Mouse (Mus musculus): ENCODE results near the gene Tbl2.
A peak's percentile ranks its signal among the peaks of the same experiment; 100 is the strongest.

Gene Tbl2

GRCm38 (mm10) chr5:135187349-135188213 is 38.1 kb downstream of the Tbl2 start:
- DNase-seq, result peak; percentile 18 to 77

- DNase-seq, result no peak
Observed at GRCm38 (mm10) chr5:135188214-135188554, 38.7 kb downstream of the Tbl2 start.

GRCm38 (mm10) chr5:135189281-135190022 is 40.0 kb downstream of the Tbl2 start:
- DNase-seq, result no peak

GRCm38 (mm10) chr5:135191620-135192019 is 42.2 kb downstream of the Tbl2 start:
- DNase-seq, result peak in 1 of 2 experiments; percentile 63

GRCm38 (mm10) chr5:135192431-135192830 is 43.0 kb downstream of the Tbl2 start:
- DNase-seq, result no peak

GRCm38 (mm10) chr5:135196367-135196766 is 46.9 kb downstream of the Tbl2 start:
- no peak for DNase-seq

GRCm38 (mm10) chr5:135202763-135203162 is 53.3 kb downstream of the Tbl2 start:
- DNase-seq, result no peak

- DNase-seq, result no peak
Observed at GRCm38 (mm10) chr5:135208197-135208596, 58.7 kb downstream of the Tbl2 start.
